Mouse (Mus musculus) heart, postnatal 0 days (tissue): ENCODE measurements around the gene Fgfbp3. TPM values are rescaled to one million over a fixed set of nuclear protein-coding genes. Genes with fewer than 3 reads are reported as not detected.
A peak's percentile ranks its signal among the peaks of the same experiment; 100 is the strongest.

Experiments used
- ATAC-seq: fragments of 200-750 bp; cut with Nextera tagmentation; 2 replicates; pipeline ENCODE4 v1.8.0; 2017; ENCODE audit warnings: low read depth, moderate number of reproducible peaks, moderate library complexity; ENCODE audit not compliant: insufficient read depth
- DNase-seq: peaks from one replicate; pipeline ENCODE4 v3.0.0-alpha.2; 2016; ENCODE audit warnings: low spot score
- H3K27ac ChIP-seq: fragments of 300-500 bp; sonication (generic); 2 replicates; pipeline ENCODE4 v1.5.1; 2014; ENCODE audit warnings: low read depth, mild to moderate bottlenecking
- H3K27me3 ChIP-seq: fragments of 300-500 bp; sonication (generic); 2 replicates; pipeline ENCODE4 v1.6.1; 2014; ENCODE audit warnings: low read length, mixed read lengths; ENCODE audit not compliant: control insufficient read depth, insufficient read depth
- H3K36me3 ChIP-seq: fragments of 300-500 bp; sonication (generic); replicated peaks from 2 replicates; pipeline ENCODE4 v1.6.1; 2014; ENCODE audit warnings: low read length, mixed read lengths; ENCODE audit not compliant: control insufficient read depth, insufficient read depth
- H3K4me1 ChIP-seq: fragments of 300-500 bp; sonication (generic); 2 replicates; pipeline ENCODE4 v1.6.1; 2014; ENCODE audit warnings: antibody characterized with exemption; ENCODE audit not compliant: control insufficient read depth, insufficient read depth
- H3K4me2 ChIP-seq: fragments of 300-500 bp; sonication (generic); 2 replicates; pipeline ENCODE4 v1.6.1; 2014; ENCODE audit warnings: low read depth, mild to moderate bottlenecking, low read length, moderate library complexity
- H3K4me3 ChIP-seq: fragments of 300-500 bp; sonication (generic); 2 replicates; pipeline ENCODE4 v1.5.1; 2014; ENCODE audit warnings: low read depth, low read length
- H3K9ac ChIP-seq: fragments of 300-500 bp; sonication (generic); replicated peaks from 2 replicates; pipeline ENCODE4 v1.6.1; 2014; ENCODE audit warnings: low read depth, low read length, mixed read lengths
- H3K9me3 ChIP-seq: fragments of 300-500 bp; sonication (generic); replicated peaks from 2 replicates; pipeline ENCODE4 v1.6.1; 2016; ENCODE audit warnings: low read length; ENCODE audit not compliant: control insufficient read depth
- CTCF ChIP-seq: IDR thresholded peaks from 2 replicates; pipeline ENCODE4 v1.5.1; 2016; ENCODE audit warnings: antibody characterized with exemption, control low read depth, low read depth
- EP300 ChIP-seq: IDR thresholded peaks from 2 replicates; pipeline ENCODE4 v1.6.1; 2016; ENCODE audit warnings: antibody characterized with exemption, low read depth
- WGBS: fragments of 180-500 bp; shearing (Covaris S2); extraction: QIAGEN DNeasy Blood & Tissue Kit; methylation state at CpG from one replicate; pipeline ENCODE4 v1.1.7; 2014; 5-methylcytosine and 5-hydroxymethylcytosine counted together
- polyA plus RNA-seq: library from polyadenylated mRNA; unstranded; fragments of >200 nt; fragmentation: Nextera tagmentation; extraction: Ambion mirVana; gene quantifications from 2 replicates; pipeline ENCODE4 v1.2.1, GENCODE M21; 2015
- total RNA-seq: library from RNA; depleted of rRNA; stranded (reverse); fragments of >200 nt; gene quantifications from 2 replicates; pipeline ENCODE4 v1.2.3, GENCODE M21; 2014; ENCODE audit warnings: low replicate concordance

The Fgfbp3 gene
- total and polyA plus RNA-seq, 2 experiments from 2014 or later, result 4.6 to 6.0 TPM

GRCm38 (mm10) chr19:36918441-36919301 is 744 bp downstream of the Fgfbp3 start:
- peak; percentile 91 for ATAC-seq
- Histone ChIP-seq H3K27me3 (no peaks in the 10 kb centered on the region), H3K9me3 (no peaks in the 10 kb centered on the region), H3K27ac (peak overlapping the region; percentile 86), H3K4me1 (peaks cover 6% of the 10 kb centered on the region), H3K4me2 (peak overlapping the region; percentile 84), H3K36me3 (no peaks in the 10 kb centered on the region), H3K9ac (peak overlapping the region; percentile 82), H3K4me3 (peak overlapping the region; percentile 95)
- no peak for TF ChIP-seq EP300
- TF ChIP-seq CTCF, result peak; percentile 48
- DNase-seq, result peak; percentile 71
- WGBS, result 0% methylated on average over 72 of the region's 85 CpGs

GRCm38 (mm10) chr19:36916876-36917389 is 2.5 kb downstream of the Fgfbp3 start:
- no peaks in the 10 kb centered on the region for H3K9me3 ChIP-seq

DNA sequence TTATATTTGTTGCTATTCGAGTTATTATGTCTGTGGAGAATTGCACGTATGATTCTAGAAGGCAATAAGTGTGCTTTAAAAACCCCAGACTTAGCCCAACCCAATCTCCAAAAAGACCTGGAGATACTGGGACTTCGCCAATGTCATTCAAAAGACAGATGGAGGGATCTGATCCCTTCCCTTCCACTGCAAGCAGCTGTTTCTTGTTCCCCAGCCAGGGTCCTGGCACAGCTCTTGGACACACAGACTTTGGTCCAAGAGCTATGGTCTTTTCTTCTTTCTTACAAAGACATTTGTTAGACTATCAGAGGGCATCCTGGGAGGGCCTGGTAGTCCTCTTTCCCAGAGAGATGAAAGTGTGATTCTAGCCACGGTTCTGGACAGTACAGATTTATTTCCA is 3.2 kb downstream of the Fgfbp3 start:
- no peak overlapping the region for H3K4me2 ChIP-seq
- H3K4me3 ChIP-seq, result no peak overlapping the region
- no peak overlapping the region for H3K27ac ChIP-seq
- H3K4me1 ChIP-seq, result peaks cover 6% of the 10 kb centered on the region
- no peaks in the 10 kb centered on the region for H3K27me3 ChIP-seq
- no peaks in the 10 kb centered on the region for H3K36me3 ChIP-seq
- DNase-seq, result no peak
- WGBS, result 77% methylated on average over 4 of the region's 4 CpGs
- TF ChIP-seq CTCF (no peak), EP300 (no peak)
- no peak for ATAC-seq
- no peaks in the 10 kb centered on the region for H3K9me3 ChIP-seq
- H3K9ac ChIP-seq, result no peak overlapping the region

More at GRCm38 (mm10) chr19:36916876-36917389, 2.5 kb downstream of the Fgfbp3 start:
- Histone ChIP-seq H3K27ac (no peak overlapping the region), H3K27me3 (no peaks in the 10 kb centered on the region), H3K4me2 (no peak overlapping the region), H3K36me3 (no peaks in the 10 kb centered on the region), H3K9ac (no peak overlapping the region), H3K4me1 (peaks cover 6% of the 10 kb centered on the region), H3K4me3 (no peak overlapping the region)
- ATAC-seq (no peak), DNase-seq (no peak)
- WGBS, result 81% methylated on average over 1 of the region's 1 CpGs
- no peak for TF ChIP-seq CTCF
- no peak for TF ChIP-seq EP300

- ATAC-seq, result no peak
Observed at GRCm38 (mm10) chr19:36913064-36913463, 6.4 kb downstream of the Fgfbp3 start.

DNA sequence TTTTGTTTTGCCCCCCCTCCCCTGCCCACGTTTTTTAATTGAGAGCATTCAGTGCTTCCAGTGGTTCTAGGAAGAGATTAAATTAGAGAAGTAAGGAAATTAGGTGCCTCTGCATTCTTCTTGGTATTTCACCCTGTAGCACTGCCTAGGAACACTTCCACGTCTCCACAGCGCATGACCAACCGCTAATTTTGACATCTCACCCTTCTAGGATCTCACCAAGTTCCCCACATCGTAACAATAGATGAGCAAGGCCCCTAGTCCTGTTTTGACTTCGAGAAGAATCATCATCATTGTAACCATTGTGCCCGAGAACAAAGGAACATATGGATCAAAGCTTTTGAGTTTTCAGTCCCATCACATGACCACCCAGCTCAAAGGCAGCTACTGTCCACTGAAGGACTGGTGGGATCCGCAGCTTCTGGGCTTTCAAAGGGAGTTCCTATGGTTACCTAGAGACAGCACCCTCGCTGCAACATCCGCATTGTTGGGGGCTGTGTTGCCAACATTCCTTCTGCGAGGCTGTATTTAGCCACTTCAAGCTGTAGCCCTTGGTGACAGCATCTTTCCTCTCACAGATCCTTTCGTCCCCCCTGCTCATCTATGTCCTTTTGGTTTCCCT is 8.9 kb downstream of the Fgfbp3 start:
- H3K27me3 ChIP-seq, result no peaks in the 10 kb centered on the region
- ATAC-seq, result no peak
- H3K4me2 ChIP-seq, result no peak overlapping the region
- 34% methylated on average over 12 of the region's 12 CpGs for WGBS
- no peaks in the 10 kb centered on the region for H3K9me3 ChIP-seq
- no peak overlapping the region for H3K9ac ChIP-seq
- no peak for DNase-seq
- no peak overlapping the region for H3K27ac ChIP-seq
- TF ChIP-seq EP300, result no peak
- TF ChIP-seq CTCF, result no peak
- no peak overlapping the region for H3K4me3 ChIP-seq
- H3K36me3 ChIP-seq, result no peaks in the 10 kb centered on the region
- no peaks in the 10 kb centered on the region for H3K4me1 ChIP-seq

More at GRCm38 (mm10) chr19:36913064-36913463, 6.4 kb downstream of the Fgfbp3 start:
- Histone ChIP-seq H3K4me1 (no peaks in the 10 kb centered on the region), H3K9me3 (no peaks in the 10 kb centered on the region), H3K27ac (no peak overlapping the region), H3K9ac (no peak overlapping the region), H3K4me3 (no peak overlapping the region), H3K4me2 (no peak overlapping the region), H3K36me3 (no peaks in the 10 kb centered on the region), H3K27me3 (no peaks in the 10 kb centered on the region)
- TF ChIP-seq CTCF (no peak), EP300 (no peak)
- no peak for DNase-seq
- 80% methylated on average over 7 of the region's 7 CpGs for WGBS
